Mouse (Mus musculus) gastrocnemius, postnatal 4 days (tissue): ENCODE results near the gene Fam117a. TPM values are rescaled to one million over a fixed set of nuclear protein-coding genes. Genes with fewer than 3 reads are reported as not detected.

Source experiments
- DNase-seq, 2 experiments: peaks; one replicate each; pipeline ENCODE4 v3.0.0; 2021 to 2022; ENCODE audit warnings: low spot score in 2 of 2, mixed read lengths in 2 of 2
- total RNA-seq, 2 experiments: library from RNA; stranded (reverse); gene quantifications; 2 replicates each; pipeline ENCODE4 v1.2.3; 2021

Fam117a gene
- total RNA-seq, 2 experiments from 2014 or later = 21.1 to 24.9 TPM

DNA sequence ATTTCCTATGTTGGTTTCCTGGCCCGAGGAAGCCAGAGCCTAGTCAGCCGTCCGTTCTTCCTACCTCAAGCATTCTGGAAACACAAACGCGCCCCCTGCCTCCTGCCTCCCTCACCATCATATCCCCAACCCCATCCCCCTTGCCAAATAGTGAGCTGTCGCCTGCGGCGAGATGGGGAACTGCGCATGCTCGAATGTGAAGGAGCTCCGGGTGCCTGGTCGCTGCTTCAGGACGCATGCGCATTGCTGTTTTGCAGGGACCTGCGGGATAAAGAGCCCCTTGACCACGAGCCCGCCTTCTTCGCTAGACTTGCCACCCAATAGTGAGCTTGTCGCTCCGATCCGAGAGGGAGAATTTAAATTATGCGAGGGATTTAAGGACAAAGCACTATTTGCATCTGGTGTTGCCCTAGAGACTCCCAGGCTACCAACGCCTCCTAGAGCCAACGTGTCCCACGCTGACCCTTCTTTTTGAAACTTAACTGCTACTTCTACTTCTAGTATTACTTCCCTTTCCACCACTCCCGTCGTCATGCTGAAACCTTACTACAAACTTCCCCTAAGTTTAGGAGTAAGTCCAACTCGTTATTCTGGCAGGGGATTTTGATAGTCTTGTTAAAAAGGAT, 77.8 kb downstream of the Fam117a start:
- peak; percentile 92 to 97 for DNase-seq

DNA sequence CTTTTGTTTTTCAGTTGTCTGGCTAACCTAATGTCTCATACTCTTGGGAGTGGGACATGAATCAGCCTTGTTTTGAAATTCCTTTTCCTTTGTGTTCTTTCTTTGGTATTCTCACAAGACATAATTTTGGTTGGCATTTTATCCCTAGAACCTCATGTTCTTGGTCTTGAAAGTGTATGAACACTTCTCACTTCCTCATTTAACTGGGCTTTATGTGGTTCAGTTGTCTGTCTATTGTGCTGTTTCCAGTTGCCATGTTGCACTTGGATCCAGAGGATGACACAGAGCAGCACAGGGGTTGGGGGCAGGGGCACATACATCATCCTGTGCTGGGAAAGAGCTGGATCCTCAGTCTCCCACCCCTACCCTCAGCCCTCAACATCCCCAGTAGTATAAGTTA, 79.1 kb downstream of the Fam117a start:
- no peak for DNase-seq

DNA sequence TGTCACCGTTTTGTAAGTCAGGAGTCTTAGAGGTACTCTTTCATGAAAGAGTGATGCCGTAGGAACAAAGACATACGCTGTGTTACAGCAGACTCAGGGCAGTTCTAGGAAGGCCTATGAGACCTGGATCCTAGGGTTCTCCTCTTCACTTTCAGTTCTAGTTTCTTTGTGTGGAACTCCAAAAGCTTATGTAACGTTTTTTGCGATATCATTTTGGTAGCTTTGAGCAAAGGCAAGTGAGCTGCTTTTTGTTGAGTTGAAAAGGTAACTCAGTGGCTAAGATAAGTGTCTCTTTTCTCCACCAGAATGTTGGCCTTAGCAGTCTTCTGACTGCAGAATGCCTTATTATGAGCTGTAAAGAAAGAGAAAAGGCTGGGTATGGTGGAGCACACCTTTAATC, 80.5 kb downstream of the Fam117a start:
- DNase-seq = no peak

DNA sequence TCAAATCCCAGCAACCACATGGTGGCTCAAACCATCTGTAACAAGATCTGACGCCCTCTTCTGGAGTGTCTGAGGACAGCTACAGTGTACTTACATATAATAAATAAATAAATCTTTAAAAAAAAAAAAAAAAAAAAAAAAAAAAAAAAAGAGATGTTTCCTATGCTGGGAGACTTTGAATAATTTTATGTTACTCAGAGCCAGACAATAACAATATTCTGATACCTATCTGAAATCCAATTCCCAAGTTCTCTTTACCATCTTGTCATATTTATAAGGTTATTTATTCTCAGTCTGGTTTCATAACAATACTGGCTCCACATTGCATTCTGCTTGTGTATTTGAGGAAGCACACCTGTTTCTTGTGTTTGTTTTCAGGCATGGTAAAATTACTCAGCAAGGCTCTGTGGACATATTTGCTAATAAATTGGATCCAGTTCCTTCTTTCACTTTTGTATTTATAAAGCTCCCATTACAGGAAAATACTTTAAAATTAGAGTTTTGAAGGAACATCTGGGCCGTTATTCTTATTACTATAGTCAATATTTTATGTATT, 84.1 kb downstream of the Fam117a start:
- no peak for DNase-seq

DNA sequence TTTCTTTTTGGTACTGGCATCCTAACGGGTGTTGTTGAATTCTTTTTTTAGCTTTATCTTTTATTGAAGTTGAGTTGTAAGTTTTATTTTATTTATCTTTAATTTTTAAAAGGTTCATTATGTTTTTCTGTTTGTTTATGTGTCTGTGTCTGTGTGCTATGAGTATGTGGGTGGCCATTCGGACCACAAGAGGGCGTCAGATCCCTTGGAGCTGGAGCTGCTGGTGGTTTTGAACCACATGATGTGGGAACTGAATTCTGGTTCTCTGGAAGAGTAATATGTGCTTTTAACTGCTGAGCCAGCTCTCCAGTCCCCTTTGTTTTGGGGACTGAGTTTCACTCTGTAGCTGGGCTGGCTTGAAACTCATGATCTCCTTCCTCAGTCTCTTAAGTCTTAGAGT, 86.7 kb downstream of the Fam117a start:
- DNase-seq = no peak

DNA sequence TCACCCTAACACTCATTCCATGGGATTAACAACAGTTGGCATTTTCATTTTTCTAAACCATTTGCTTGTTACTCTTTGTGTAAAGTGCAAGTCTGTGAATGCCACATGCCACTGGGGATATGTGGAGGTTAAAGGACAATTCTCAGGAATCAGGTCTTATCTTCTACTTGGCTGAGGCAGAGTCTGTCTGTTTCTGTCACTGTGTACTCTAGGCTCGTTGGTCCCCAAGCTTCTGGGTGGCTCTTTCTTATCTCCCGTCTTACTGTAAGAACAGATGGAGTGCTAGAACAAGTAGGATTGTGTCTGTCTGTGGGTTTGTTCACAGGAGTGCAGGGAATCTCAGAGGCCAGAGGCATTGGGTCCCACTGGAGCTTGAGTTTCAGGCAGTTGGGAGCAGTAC, 94.5 kb downstream of the Fam117a start:
- DNase-seq = no peak

Other genes with a start within 250 kb of the Fam117a start
- gene Dlx3, start 216.9 kb upstream of the Fam117a start, total RNA-seq = under 1 TPM; 0.34 to 0.60 TPM
- gene Dlx4, start 190.8 kb upstream of the Fam117a start, total RNA-seq = not detected
- not detected for gene Tac4, start 75.5 kb upstream of the Fam117a start, total RNA-seq
- 10 to 100 TPM; 44.2 to 44.4 TPM for gene Kat7, start 26.8 kb upstream of the Fam117a start, total RNA-seq
- 10 to 100 TPM; 47.4 to 49.3 TPM for gene Slc35b1, start 47.7 kb downstream of the Fam117a start, total RNA-seq
- gene Spop, start 77.1 kb downstream of the Fam117a start, total RNA-seq = 100 to 1,000 TPM; 191 to 194 TPM
- gene Nxph3, start 177.6 kb downstream of the Fam117a start, total RNA-seq = 1 to 10 TPM; 1.3 to 1.8 TPM